Mouse (Mus musculus) liver, adult 2 months (tissue): ENCODE data around the gene Zbtb9.
A peak's percentile ranks its signal among the peaks of the same experiment; 100 is the strongest.

Source experiments
- CTCF ChIP-seq: fragments of 200-500 bp; IDR thresholded peaks from 2 replicates; pipeline ENCODE4 v1.5.1; 2011; ENCODE audit warnings: low read depth, low read length, control low read depth
- POLR2A ChIP-seq: fragments of 200-500 bp; IDR thresholded peaks from 2 replicates; pipeline ENCODE4 v1.6.1; 2011; ENCODE audit warnings: low read length, control low read depth; ENCODE audit not compliant: insufficient read depth; ENCODE audit errors: extremely low read depth

DNA sequence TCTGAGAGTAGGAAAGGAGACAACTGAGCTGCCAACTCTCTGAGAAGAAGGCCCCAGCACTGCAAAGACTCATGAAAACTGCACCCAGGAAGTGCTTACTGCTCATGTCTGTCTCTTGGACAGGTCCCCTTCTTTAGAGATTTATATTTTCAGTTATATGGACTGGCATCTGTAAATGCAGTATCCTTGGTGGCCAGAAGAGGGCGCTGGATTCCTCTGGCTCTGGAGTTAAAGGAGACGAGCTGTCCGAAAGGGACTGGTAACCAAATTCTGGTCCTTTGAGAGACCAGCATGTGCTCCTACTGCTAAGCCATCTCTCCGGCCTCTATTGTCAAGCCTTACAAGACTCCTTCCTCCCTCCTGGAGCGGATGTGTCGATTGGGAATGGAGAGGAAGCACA, 28.9 kb downstream of the Zbtb9 start:
- TF ChIP-seq CTCF, result peak; percentile 56; the same call in 1 of the 2 replicates
- TF ChIP-seq POLR2A, result no peak
